Mouse (Mus musculus): ENCODE results near the gene Letmd1.
"Not testable (repeated sequence)": the region's sequence is repeated elsewhere in the genome, so short reads cannot be mapped to it uniquely, and the experiment has no call there.

Letmd1 gene

GRCm38 (mm10) chr15:100452486-100452885, 16.3 kb upstream of the Letmd1 start:
- DNase-seq = no peak

GRCm38 (mm10) chr15:100456356-100456991, 12.3 kb upstream of the Letmd1 start:
- no peak for DNase-seq

GRCm38 (mm10) chr15:100457340-100457739, 11.5 kb upstream of the Letmd1 start:
- DNase-seq = peak; percentile 47 to 74

GRCm38 (mm10) chr15:100458055-100458454, 10.8 kb upstream of the Letmd1 start:
- peak in 1 of 2 experiments; percentile 51 for DNase-seq

- peak in 1 of 2 experiments; percentile 48 for DNase-seq
These were observed 7.9 kb upstream of the Letmd1 start for GRCm38 (mm10) chr15:100460942-100461341.

GRCm38 (mm10) chr15:100461646-100462045, 7.2 kb upstream of the Letmd1 start:
- DNase-seq = no peak

- DNase-seq = no peak
These were observed 6.7 kb upstream of the Letmd1 start for GRCm38 (mm10) chr15:100462086-100462485.

- DNase-seq = peak; percentile 34 to 73
These were observed 5.1 kb upstream of the Letmd1 start for GRCm38 (mm10) chr15:100463712-100464111.

- no peak for DNase-seq
These were observed 3.4 kb upstream of the Letmd1 start for GRCm38 (mm10) chr15:100465432-100465831.

- no peak for DNase-seq
These were observed 1.1 kb upstream of the Letmd1 start for GRCm38 (mm10) chr15:100467738-100468137.

- DNase-seq = no peak
These were observed 344 bp downstream of the Letmd1 start for GRCm38 (mm10) chr15:100469189-100469545.

GRCm38 (mm10) chr15:100470037-100470436, 1.2 kb downstream of the Letmd1 start:
- no peak for DNase-seq

GRCm38 (mm10) chr15:100473926-100474503, 5.2 kb downstream of the Letmd1 start:
- DNase-seq = no peak

GRCm38 (mm10) chr15:100478351-100478750, 9.5 kb downstream of the Letmd1 start:
- no peak for DNase-seq

- no peak for DNase-seq
These were observed 10.1 kb downstream of the Letmd1 start for GRCm38 (mm10) chr15:100478925-100479324.

- no peak for DNase-seq
These were observed 16.8 kb downstream of the Letmd1 start for GRCm38 (mm10) chr15:100485576-100485975.

GRCm38 (mm10) chr15:100486450-100486849, 17.6 kb downstream of the Letmd1 start:
- no peak for DNase-seq

- no peak for DNase-seq
These were observed 18.2 kb downstream of the Letmd1 start for GRCm38 (mm10) chr15:100487050-100487449.

GRCm38 (mm10) chr15:100488297-100488696, 19.5 kb downstream of the Letmd1 start:
- not testable (repeated sequence) for DNase-seq

- no peak for DNase-seq
These were observed 20.4 kb downstream of the Letmd1 start for GRCm38 (mm10) chr15:100489263-100489662.

GRCm38 (mm10) chr15:100491966-100492365, 23.1 kb downstream of the Letmd1 start:
- no peak for DNase-seq

- no peak for DNase-seq
These were observed 25.8 kb downstream of the Letmd1 start for GRCm38 (mm10) chr15:100494647-100495046.

- DNase-seq = peak; percentile 77 to 86
These were observed 26.3 kb downstream of the Letmd1 start, which contains the start of gene Csrnp2 for GRCm38 (mm10) chr15:100495102-100495501. Gene Csrnp2, minus strand, starts transcription at chr15:100495488.

- not testable (repeated sequence) for DNase-seq
These were observed 30.7 kb downstream of the Letmd1 start for GRCm38 (mm10) chr15:100499506-100499905.

All from spleen, adult 18-20 months (tissue).